Mouse (Mus musculus) kidney, postnatal 25 days (tissue): ENCODE measurements around the gene Gm10413.
"Not testable (repeated sequence)": the region's sequence is repeated elsewhere in the genome, so short reads cannot be mapped to it uniquely, and the experiment has no call there.

Experiments used
- DNase-seq, 2 experiments: peaks; one replicate each; pipeline ENCODE4 v3.0.0; 2021; ENCODE audit warnings: mixed read lengths in 2 of 2

Gene Gm10413

DNA sequence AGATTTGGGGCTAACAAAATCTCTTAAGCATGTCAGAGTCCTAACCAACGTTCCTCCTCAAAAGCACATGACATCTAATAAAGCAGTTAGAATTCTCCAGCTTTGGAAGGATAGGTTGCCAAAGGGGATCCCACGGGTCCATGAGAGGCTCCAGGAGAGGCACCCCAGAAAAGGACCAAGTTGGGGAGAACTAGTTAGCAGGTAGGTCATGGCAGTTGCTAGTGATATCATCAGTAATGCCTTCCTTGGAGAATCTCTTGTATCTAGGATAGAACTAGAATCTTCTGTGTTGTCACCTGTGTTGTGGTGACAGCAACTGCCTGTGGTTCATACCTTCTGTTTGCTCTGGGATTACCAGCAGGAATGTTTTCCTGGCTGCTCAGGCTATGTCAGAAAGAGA lies at the start of gene Gm10413:
Gm10413 (plus strand) TSS at position 301 of the 400 bp plus-strand sequence.
- not testable (repeated sequence) for DNase-seq

DNA sequence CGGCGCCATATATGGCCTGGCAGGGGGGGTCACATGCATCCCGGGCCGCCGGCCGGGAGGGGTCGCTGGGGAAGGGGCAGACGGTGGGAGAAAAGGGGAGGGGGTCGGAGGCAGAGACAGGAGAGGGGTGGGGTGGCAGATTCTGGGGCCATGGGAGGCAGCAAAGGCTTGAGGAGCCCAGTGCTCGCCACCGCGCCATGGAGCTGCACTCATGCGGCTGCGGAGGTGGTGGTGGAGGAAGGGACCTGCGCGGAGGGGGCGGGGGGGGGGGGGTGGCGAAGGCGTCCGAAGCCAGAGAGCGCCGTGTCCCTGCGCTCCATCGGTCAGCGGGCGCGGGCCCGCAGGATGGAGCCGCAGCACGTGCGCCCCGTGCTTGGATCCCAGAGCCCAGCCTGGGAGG lies 17.4 kb downstream of the Gm10413 start, which contains the start of gene Gm10409:
Gm10409 (plus strand) TSS at position 301 of the 400 bp plus-strand sequence.
- DNase-seq, result not testable (repeated sequence)

DNA sequence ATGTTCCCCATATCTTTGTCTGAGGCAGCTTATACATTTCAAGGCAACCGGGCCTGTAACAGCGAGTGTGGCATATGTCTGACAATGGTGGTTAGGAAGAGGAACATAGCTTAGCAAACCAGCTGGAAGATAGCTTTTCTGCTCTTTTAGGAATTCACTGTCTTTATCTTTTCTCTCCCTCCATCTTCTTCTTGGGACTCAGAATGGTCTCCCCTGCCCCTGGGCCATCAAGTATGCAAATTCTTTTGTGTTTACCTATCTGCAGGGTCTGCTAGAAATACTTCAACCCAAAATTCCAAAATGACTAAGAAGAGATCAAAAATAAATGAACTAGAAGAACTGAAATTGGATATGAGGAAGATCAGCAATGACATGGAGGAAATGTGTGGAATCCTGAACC lies 32.9 kb downstream of the Gm10413 start, which contains the start of gene Gm3005:
Gm3005 (plus strand) TSS at position 301 of the 400 bp plus-strand sequence.
- not testable (repeated sequence) for DNase-seq

GRCm38 (mm10) chr14:3449079-3449478 lies 54.2 kb downstream of the Gm10413 start, which contains the start of gene Gm10408:
Gene Gm10408 (plus strand): TSS chr14:3449379.
- DNase-seq, result not testable (repeated sequence)
